Mouse (Mus musculus): ENCODE data around the gene Map2k6.

DNA sequence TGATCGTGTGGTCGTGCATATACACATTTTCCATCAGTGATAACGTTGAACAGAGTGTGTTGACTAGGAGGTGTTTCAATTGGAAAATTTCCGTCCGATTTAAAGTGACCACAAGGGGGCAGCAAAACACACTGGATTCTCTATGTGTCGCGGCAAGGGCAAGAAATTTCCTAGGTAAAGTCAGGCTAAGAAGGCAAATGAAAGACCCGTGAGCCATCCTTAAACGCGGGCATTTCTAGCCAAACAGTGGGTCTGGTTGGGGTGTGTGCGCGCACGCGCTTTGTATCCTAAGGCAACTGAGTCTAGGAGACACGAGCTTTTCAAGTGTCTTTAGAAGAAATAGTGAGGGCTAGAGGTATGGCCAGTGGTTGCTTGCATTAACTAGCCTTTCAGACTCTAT, 138.7 kb downstream of the Map2k6 start:
- TF ChIP-seq POLR2A (IDR thresholded peaks at IDR 0.05; ENCODE audit: extremely low read depth, insufficient read depth, low read length) (no peak), CTCF (IDR thresholded peaks at IDR 0.05; ENCODE audit: extremely low read depth, insufficient read depth, low read length) (peak; percentile 75)
